20 mouse cellular contexts compared by ENCODE assay signal in genomic region chr19:23203505-23204053, GRCm38 (mm10).
DNase-seq lines count a peak whose midpoint lies in the region; ATAC-seq and TF ChIP-seq lines count a peak whose summit lies in the region.
"Had no signal": no experiment of that assay in that cellular context is flagged by ENCODE, and none has a peak within 500 bp of the region (broad histone marks: within the 10 kb centered on the region; RNA-seq: fewer than 3 reads in every experiment).

No protein-coding gene starts in this region.

- no peak overlapping the region for H3K4me3 ChIP-seq in liver, embryonic 12.5 days
- H3K4me3 ChIP-seq in liver, postnatal 0 days (ENCODE audit: low read depth, low read length), result no peak overlapping the region
- no peak overlapping the region for H3K4me3 ChIP-seq in liver, embryonic 13.5 days (replicated peaks)
- H3K4me3 ChIP-seq in liver, embryonic 16.5 days (ENCODE audit: low read depth, low read length), result no peak overlapping the region
- no peak overlapping the region for H3K4me3 ChIP-seq in midbrain, embryonic 10.5 days
- H3K4me3 ChIP-seq: forebrain, embryonic 10.5 days; forebrain, embryonic 13.5 days had no signal

- no peak for TF ChIP-seq CTCF in liver, postnatal 0 days (IDR thresholded peaks at IDR 0.05; ENCODE audit: low read depth)

- H3K27ac ChIP-seq in liver, embryonic 12.5 days, result no peak overlapping the region
- no peak overlapping the region for H3K27ac ChIP-seq in liver, postnatal 0 days (ENCODE audit: low read depth)
- H3K27ac ChIP-seq in liver, embryonic 13.5 days, result no peak overlapping the region
- no peak overlapping the region for H3K27ac ChIP-seq in liver, embryonic 16.5 days (ENCODE audit: low read length)
- no peak overlapping the region for H3K27ac ChIP-seq in midbrain, embryonic 10.5 days (replicated peaks)
- H3K27ac ChIP-seq: forebrain, embryonic 10.5 days; forebrain, embryonic 13.5 days; hindbrain, embryonic 14.5 days had no signal

- DNase-seq in liver, postnatal 0 days, result no peak
- peak; percentile 23 for DNase-seq in liver, embryonic 13.5 days
- no peak for DNase-seq in adrenal gland, postnatal 25 days
- no peak for DNase-seq in midbrain, embryonic 10.5 days (ENCODE audit: low spot score)
- DNase-seq in adrenal gland, adult (ENCODE audit: inconsistent age in 2 of 2, low spot score in 1 of 2), result no peak
- DNase-seq: adrenal gland, adult 8-10 months; cerebellum, adult 18-20 months; cerebellum, adult 9-10 months; cerebellum, postnatal 14 days; gastrocnemius, postnatal 10 days; gastrocnemius, postnatal 36 days; heart, postnatal 36 days had no signal

- peak; percentile 82 for ATAC-seq in liver, embryonic 12.5 days
- ATAC-seq in liver, postnatal 0 days, result no peak
- ATAC-seq in liver, embryonic 13.5 days (ENCODE audit: low read depth), result peak; percentile 85
- ATAC-seq in liver, embryonic 16.5 days (ENCODE audit: low read depth), result peak; percentile 63
- ATAC-seq: CD4-positive, CD25-positive, alpha-beta regulatory T cell, adult 4 months; forebrain, embryonic 13.5 days; forebrain, embryonic 16.5 days had no signal

- no peak for TF ChIP-seq EP300 in liver, postnatal 0 days (IDR thresholded peaks at IDR 0.05; ENCODE audit: low read depth)

- H3K27me3 ChIP-seq in liver, embryonic 12.5 days (replicated peaks), result no peaks in the 10 kb centered on the region
- no peaks in the 10 kb centered on the region for H3K27me3 ChIP-seq in liver, postnatal 0 days (ENCODE audit: insufficient read depth, low read length)
- H3K27me3 ChIP-seq in liver, embryonic 13.5 days, result no peaks in the 10 kb centered on the region
- no peaks in the 10 kb centered on the region for H3K27me3 ChIP-seq in liver, embryonic 16.5 days (ENCODE audit: control insufficient read depth, insufficient read depth, low read depth, low read length)
- H3K27me3 ChIP-seq in midbrain, embryonic 10.5 days (ENCODE audit: low read depth, poor library complexity, severe bottlenecking), result no peaks in the 10 kb centered on the region
- H3K27me3 ChIP-seq: forebrain, embryonic 13.5 days had no signal

- H3K4me2 ChIP-seq in liver, embryonic 12.5 days, result no peak overlapping the region
- H3K4me2 ChIP-seq in liver, postnatal 0 days (ENCODE audit: low read depth, low read length), result no peak overlapping the region
- H3K4me2 ChIP-seq in liver, embryonic 13.5 days, result no peak overlapping the region
- no peak overlapping the region for H3K4me2 ChIP-seq in liver, embryonic 16.5 days (ENCODE audit: low read depth, low read length)
- H3K4me2 ChIP-seq: forebrain, embryonic 13.5 days; heart, embryonic 11.5 days; hindbrain, embryonic 14.5 days had no signal

- peaks cover 21% of the 10 kb centered on the region for H3K4me1 ChIP-seq in liver, embryonic 12.5 days
- no peaks in the 10 kb centered on the region for H3K4me1 ChIP-seq in liver, postnatal 0 days (ENCODE audit: insufficient read depth)
- H3K4me1 ChIP-seq in liver, embryonic 13.5 days (replicated peaks), result peaks cover 16% of the 10 kb centered on the region
- no peaks in the 10 kb centered on the region; the same call in 1 of the 2 replicates for H3K4me1 ChIP-seq in liver, embryonic 16.5 days (ENCODE audit: control insufficient read depth, low read depth, low read length)
- H3K4me1 ChIP-seq in midbrain, embryonic 10.5 days, result no peaks in the 10 kb centered on the region
- H3K4me1 ChIP-seq: forebrain, embryonic 10.5 days; forebrain, embryonic 13.5 days had no signal

- H3K36me3 ChIP-seq in liver, embryonic 12.5 days, result peaks cover 60% of the 10 kb centered on the region
- H3K36me3 ChIP-seq in liver, postnatal 0 days (replicated peaks; ENCODE audit: insufficient read depth, low read length), result peaks cover 23% of the 10 kb centered on the region
- H3K36me3 ChIP-seq in liver, embryonic 13.5 days, result peaks cover 38% of the 10 kb centered on the region
- peaks cover 15% of the 10 kb centered on the region for H3K36me3 ChIP-seq in liver, embryonic 16.5 days (ENCODE audit: control insufficient read depth, insufficient read depth)
- H3K36me3 ChIP-seq in midbrain, embryonic 10.5 days, result peaks cover 81% of the 10 kb centered on the region

- no peak overlapping the region for H3K9ac ChIP-seq in liver, embryonic 12.5 days
- no peak overlapping the region for H3K9ac ChIP-seq in liver, postnatal 0 days (replicated peaks)
- no peak overlapping the region for H3K9ac ChIP-seq in liver, embryonic 13.5 days
- H3K9ac ChIP-seq in liver, embryonic 16.5 days (ENCODE audit: low read depth, low read length), result no peak overlapping the region
- H3K9ac ChIP-seq: forebrain, embryonic 13.5 days; hindbrain, embryonic 14.5 days had no signal

- 36% methylated on average over 3 of the region's 3 CpGs for WGBS in liver, embryonic 12.5 days (ENCODE audit: insufficient replicate concordance)
- WGBS in liver, postnatal 0 days (ENCODE audit: insufficient replicate concordance), result 55% methylated on average over 3 of the region's 3 CpGs
- 25% methylated on average over 3 of the region's 3 CpGs for WGBS in liver, embryonic 13.5 days (ENCODE audit: insufficient replicate concordance)
- WGBS in liver, embryonic 16.5 days (ENCODE audit: insufficient replicate concordance), result 29% methylated on average over 3 of the region's 3 CpGs
- 95% methylated on average over 3 of the region's 3 CpGs for WGBS in midbrain, embryonic 10.5 days

- H3K9me3 ChIP-seq in liver, embryonic 12.5 days (replicated peaks), result no peaks in the 10 kb centered on the region
- no peaks in the 10 kb centered on the region for H3K9me3 ChIP-seq in liver, postnatal 0 days (ENCODE audit: low read length)
- no peaks in the 10 kb centered on the region for H3K9me3 ChIP-seq in liver, embryonic 13.5 days (replicated peaks)
- no peaks in the 10 kb centered on the region for H3K9me3 ChIP-seq in liver, embryonic 16.5 days (replicated peaks; ENCODE audit: control insufficient read depth, low read length)
- peaks cover 12% of the 10 kb centered on the region; the same call in 1 of the 2 replicates for H3K9me3 ChIP-seq in midbrain, embryonic 10.5 days (replicated peaks)
